Mouse (Mus musculus): ENCODE measurements around the gene Pllp. TPM values are rescaled to one million over a fixed set of nuclear protein-coding genes. Genes with fewer than 3 reads are reported as not detected.

Pllp gene
- total RNA-seq (2023): not detected

GRCm38 (mm10) chr8:94695994-94696384 lies at the start of gene Pllp:
Pllp (minus strand) TSS chr8:94696278.

GRCm38 (mm10) chr8:94745476-94746184 lies 49.6 kb upstream of the Pllp start, which contains the start of gene Ccl22:
Ccl22 (plus strand) TSS chr8:94745590.

GRCm38 (mm10) chr8:94666456-94667308 lies 29.4 kb downstream of the Pllp start, which contains the start of gene Arl2bp:
Arl2bp (plus strand) TSS chr8:94666600.

Other genes with a start within 250 kb of the Pllp start
- 100 to 1,000 TPM; 114 to 142 TPM for gene Cpne2, start 163.3 kb downstream of the Pllp start, total RNA-seq (2023)
- 10 to 100 TPM; 25.3 to 26.4 TPM for gene Rspry1, start 94.3 kb downstream of the Pllp start, total RNA-seq (2023)
- 10 to 100 TPM; 30.1 to 31.7 TPM for gene Fam192a, start 94.3 kb downstream of the Pllp start, total RNA-seq (2023)
- gene Arl2bp, start 29.7 kb downstream of the Pllp start, total RNA-seq (2023): 10 to 100 TPM; 73.3 to 79.2 TPM
- gene Ccl22, start 49.3 kb upstream of the Pllp start, total RNA-seq (2023): not detected
- gene Cx3cl1, start 75.7 kb upstream of the Pllp start, total RNA-seq (2023): not detected
- gene Ccl17, start 114.2 kb upstream of the Pllp start, total RNA-seq (2023): not detected
- 10 to 100 TPM; 21.0 to 27.6 TPM for gene Coq9, start 142.0 kb upstream of the Pllp start, total RNA-seq (2023)
- gene Ciapin1, start 142.1 kb upstream of the Pllp start, total RNA-seq (2023): 10 to 100 TPM; 36.3 to 51.7 TPM
- gene Polr2c, start 161.2 kb upstream of the Pllp start, total RNA-seq (2023): 10 to 100 TPM; 39.0 to 47.2 TPM
- 1 to 10 TPM in 1 of 2 experiments, under 1 TPM in 1; 0.98 to 1.5 TPM for gene Dok4, start 180.1 kb upstream of the Pllp start, total RNA-seq (2023)
- 1 to 10 TPM; 4.3 to 6.6 TPM for gene Ccdc102a, start 221.8 kb upstream of the Pllp start, total RNA-seq (2023)
- 10 to 100 TPM; 15.3 to 17.1 TPM for gene Adgrg5, start 227.4 kb upstream of the Pllp start, total RNA-seq (2023)